Mouse (Mus musculus) heart, postnatal 0 days (tissue): ENCODE data around the gene Arf6.

ENCODE experiments used
- CTCF ChIP-seq: IDR thresholded peaks from 2 replicates; pipeline ENCODE4 v1.5.1; 2016; ENCODE audit warnings: antibody characterized with exemption, control low read depth, low read depth
- EP300 ChIP-seq: IDR thresholded peaks from 2 replicates; pipeline ENCODE4 v1.6.1; 2016; ENCODE audit warnings: antibody characterized with exemption, low read depth

GRCm38 (mm10) chr12:69389273-69389938 lies 17.5 kb downstream of the Arf6 start:
- TF ChIP-seq CTCF = no peak
- no peak for TF ChIP-seq EP300
